Mouse (Mus musculus): Measurements from ENCODE around the gene Kpna3. TPM values are rescaled to one million over a fixed set of nuclear protein-coding genes. Genes with fewer than 3 reads are reported as not detected.
A peak's percentile ranks its signal among the peaks of the same experiment; 100 is the strongest.

Gene Kpna3
- polyA plus RNA-seq, 1 experiment from 2014 or later, result 80.7 TPM

DNA sequence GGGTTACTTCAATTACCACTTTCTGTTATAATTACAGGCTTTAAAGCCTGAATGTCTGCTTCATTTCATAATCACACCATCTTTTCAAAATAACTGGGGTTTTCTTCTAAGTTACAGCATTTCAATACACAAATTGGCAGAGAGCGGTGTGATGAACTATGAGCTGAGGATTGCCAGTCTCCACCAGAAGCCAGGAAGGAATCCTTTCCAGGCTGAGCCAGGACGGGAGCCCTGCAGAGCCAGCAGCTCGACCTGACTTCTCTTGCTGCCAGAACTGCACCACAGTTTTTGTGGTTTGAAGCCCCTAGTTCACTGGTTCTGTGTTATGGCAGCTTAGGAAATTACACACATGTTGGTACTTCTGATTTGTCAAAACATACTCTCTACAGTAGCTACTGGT is 75.0 kb downstream of the Kpna3 start:
- H3K36me3 ChIP-seq, result peaks cover 18% of the 10 kb centered on the region
- no peak overlapping the region for H3K9ac ChIP-seq
- H3K4me2 ChIP-seq (replicated peaks), result no peak overlapping the region
- WGBS, result 86% methylated on average over 3 of the region's 3 CpGs
- no peak overlapping the region for H3K27ac ChIP-seq
- no peak for ATAC-seq (ENCODE audit: low FRiP score)
- H3K27me3 ChIP-seq, result no peaks in the 10 kb centered on the region
- H3K4me3 ChIP-seq, result no peak overlapping the region
- peaks cover 5% of the 10 kb centered on the region; the same call in 1 of the 2 replicates for H3K4me1 ChIP-seq
- no peaks in the 10 kb centered on the region for H3K9me3 ChIP-seq (replicated peaks)

DNA sequence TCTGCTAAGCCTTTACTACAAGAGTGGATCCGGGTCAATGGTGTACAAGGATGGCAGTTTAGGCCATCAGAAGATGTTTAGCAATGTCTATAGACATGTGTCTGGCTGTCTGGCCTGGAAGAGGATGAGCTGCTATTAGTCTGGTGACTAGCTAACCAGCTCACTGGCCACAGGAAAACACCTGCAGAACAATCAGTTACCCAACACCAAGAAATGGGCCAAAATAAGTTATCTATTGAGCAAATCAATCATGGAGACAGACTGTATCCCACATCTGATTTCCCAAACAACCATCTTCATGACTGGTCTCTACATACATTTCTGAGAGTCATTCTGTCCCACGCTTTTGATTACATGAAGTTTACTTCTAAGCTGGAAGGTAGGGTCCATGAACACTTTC is 75.9 kb downstream of the Kpna3 start:
- no peaks in the 10 kb centered on the region for H3K9me3 ChIP-seq (replicated peaks)
- WGBS, result 95% methylated on average over 2 of the region's 2 CpGs
- ATAC-seq (ENCODE audit: low FRiP score), result no peak
- peaks cover 15% of the 10 kb centered on the region for H3K36me3 ChIP-seq
- H3K9ac ChIP-seq, result no peak overlapping the region
- H3K4me1 ChIP-seq, result peaks cover 5% of the 10 kb centered on the region; the same call in 1 of the 2 replicates
- no peak overlapping the region for H3K27ac ChIP-seq
- no peak overlapping the region for H3K4me3 ChIP-seq
- H3K27me3 ChIP-seq, result no peaks in the 10 kb centered on the region
- no peak overlapping the region for H3K4me2 ChIP-seq (replicated peaks)

DNA sequence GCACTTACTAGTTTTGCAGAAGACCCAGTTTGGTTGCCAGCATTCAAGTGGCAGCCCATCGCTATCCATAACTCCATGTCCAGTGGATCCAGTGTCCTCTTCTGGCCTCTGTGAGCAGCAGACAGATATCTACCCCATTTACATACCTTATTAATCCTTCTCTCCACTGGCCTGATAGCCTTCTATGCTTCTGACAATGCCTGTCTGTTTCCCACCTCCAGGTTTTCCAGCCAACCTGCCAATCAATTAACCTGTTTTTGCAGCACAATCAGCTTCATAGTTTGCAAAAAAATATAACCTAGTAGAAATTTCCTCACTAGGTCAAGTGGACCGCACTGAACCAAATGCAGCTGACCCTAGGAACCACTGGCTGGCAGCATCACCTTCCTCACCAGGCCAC is 77.4 kb downstream of the Kpna3 start:
- H3K27ac ChIP-seq, result no peak overlapping the region
- no peak overlapping the region for H3K4me2 ChIP-seq (replicated peaks)
- H3K36me3 ChIP-seq, result peaks cover 13% of the 10 kb centered on the region
- H3K4me3 ChIP-seq, result no peak overlapping the region
- no peaks in the 10 kb centered on the region for H3K9me3 ChIP-seq (replicated peaks)
- 100% methylated on average over 2 of the region's 2 CpGs for WGBS
- peaks cover 5% of the 10 kb centered on the region; the same call in 1 of the 2 replicates for H3K4me1 ChIP-seq
- H3K27me3 ChIP-seq, result no peaks in the 10 kb centered on the region
- no peak for ATAC-seq (ENCODE audit: low FRiP score)
- H3K9ac ChIP-seq, result no peak overlapping the region

DNA sequence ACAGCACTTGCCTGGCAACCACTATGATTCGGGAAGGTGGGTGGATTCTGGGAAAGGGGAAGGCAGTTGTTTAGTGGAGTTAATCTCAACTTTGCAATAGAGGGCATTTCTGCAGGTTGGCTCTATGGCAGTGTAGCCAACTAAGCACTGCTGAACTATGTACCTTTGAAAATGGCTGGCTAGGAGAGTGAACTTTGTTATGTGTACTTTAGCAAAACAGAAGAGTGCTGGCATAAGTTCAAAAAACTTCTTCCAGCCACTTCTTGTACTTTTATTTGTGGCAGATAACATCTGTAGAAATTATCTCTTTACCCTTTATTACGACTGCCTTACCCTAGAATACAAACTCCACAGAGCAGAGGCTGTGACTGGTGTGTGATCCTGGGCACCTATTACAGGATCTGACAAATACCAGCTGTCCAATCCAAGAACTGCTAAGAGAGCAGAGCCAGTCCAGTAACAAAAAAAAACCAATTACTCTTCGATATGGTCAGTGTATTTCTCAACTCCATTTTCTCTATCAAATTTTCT is 78.6 kb downstream of the Kpna3 start:
- Histone ChIP-seq H3K4me2 (replicated peaks) (peak overlapping the region; percentile 57), H3K9me3 (replicated peaks) (no peaks in the 10 kb centered on the region), H3K27me3 (no peaks in the 10 kb centered on the region), H3K27ac (peak overlapping the region; percentile 87), H3K4me3 (peak overlapping the region; percentile 63), H3K4me1 (peaks cover 5% of the 10 kb centered on the region; the same call in 1 of the 2 replicates), H3K36me3 (peaks cover 7% of the 10 kb centered on the region; the same call in 1 of the 2 replicates), H3K9ac (no peak overlapping the region; the same call in 1 of the 2 replicates)
- 64% methylated on average over 3 of the region's 3 CpGs for WGBS
- ATAC-seq (ENCODE audit: low FRiP score), result peak; percentile 26; the same call in 1 of the 2 replicates

DNA sequence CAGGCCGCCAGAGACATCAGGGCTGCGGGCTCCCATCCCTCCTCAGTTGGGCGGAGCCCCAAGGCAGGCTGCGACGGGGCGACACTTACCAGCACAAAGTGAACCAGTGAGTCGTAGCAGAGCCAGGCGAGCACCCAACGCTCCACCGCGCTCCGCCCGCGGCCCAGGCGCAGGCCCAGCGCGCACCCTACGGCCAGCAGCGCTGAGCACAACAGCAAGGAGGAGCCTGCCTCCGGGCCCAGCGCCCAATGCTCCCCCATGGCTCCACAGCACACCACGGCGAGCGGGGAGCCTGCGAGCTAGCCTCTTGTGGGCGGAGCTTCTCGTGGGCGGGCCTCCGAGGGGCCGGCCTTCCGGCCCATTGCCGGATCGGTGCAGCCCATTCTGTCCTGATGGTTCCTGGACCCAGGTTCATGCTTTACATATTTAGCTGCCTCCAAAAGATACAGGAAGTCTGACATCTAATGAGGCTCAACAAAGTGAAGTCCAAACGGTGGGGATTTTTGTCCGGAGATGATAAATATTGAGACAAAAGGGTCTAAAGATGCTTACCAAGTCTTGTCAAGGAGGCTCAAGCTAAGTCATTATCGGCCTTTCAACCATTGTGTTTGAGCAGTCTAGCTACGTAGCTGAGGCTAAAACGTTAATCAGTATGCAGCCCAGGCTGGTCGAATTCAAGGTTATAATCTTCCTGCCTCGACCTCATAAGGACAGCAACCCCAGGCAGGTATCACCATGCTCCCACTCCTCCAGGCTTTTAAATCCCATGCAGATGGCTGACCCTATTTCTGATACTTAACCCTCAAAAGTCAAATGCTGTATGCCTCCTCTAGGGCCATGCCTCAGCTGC is 79.3 kb downstream of the Kpna3 start, which contains the start of gene Ebpl:
Ebpl (minus strand) TSS at position 309 of the 850 bp plus-strand sequence.
- Histone ChIP-seq H3K4me1 (peaks cover 5% of the 10 kb centered on the region; the same call in 1 of the 2 replicates), H3K27ac (peak within 1 kb of the TSS; percentile 87), H3K4me3 (peak within 1 kb of the TSS; percentile 63), H3K27me3 (no peaks in the 10 kb centered on the region), H3K9ac (peak within 1 kb of the TSS; percentile 78), H3K36me3 (peaks cover 7% of the 10 kb centered on the region; the same call in 1 of the 2 replicates), H3K9me3 (replicated peaks) (no peaks in the 10 kb centered on the region), H3K4me2 (replicated peaks) (peak within 1 kb of the TSS; percentile 57)
- ATAC-seq (ENCODE audit: low FRiP score), result peak; percentile 95
- WGBS, result under 1% methylated on average over 40 of the region's 40 CpGs

DNA sequence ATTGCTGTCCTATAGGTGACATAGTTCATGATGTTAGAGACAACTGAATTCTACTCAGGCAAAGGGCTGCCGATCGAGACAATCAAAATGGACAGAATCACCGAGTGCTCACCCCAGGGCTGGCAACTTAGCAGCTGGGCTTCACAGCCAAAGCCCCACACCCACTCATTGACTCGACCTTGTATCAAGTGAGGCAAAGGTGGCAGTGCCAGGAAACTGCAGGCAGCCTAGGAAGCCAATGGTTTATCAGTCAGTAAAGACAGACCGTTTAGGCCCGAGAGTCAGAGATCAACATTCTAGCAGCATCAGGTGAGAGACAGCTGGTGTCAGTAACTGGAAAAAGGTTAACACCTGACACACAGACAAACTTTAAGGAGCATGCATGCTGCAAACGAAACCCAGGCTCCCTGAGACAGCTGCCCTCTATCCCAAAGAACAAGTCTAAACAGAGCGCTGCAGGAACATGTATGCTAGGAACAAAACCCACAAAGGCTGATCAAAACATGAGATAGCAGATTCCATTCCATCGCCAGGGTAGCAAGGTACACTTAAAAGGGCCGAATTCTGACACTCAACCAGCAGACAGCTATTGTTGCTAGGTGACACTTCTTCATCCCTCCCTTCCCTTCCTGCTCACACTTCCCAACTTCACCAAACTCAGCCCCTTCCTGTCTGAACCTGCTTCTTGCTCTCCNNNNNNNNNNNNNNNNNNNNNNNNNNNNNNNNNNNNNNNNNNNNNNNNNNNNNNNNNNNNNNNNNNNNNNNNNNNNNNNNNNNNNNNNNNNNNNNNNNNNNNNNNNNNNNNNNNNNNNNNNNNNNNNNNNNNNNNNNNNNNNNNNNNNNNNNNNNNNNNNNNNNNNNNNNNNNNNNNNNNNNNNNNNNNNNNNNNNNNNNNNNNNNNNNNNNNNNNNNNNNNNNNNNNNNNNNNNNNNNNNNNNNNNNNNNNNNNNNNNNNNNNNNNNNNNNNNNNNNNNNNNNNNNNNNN is 85.1 kb downstream of the Kpna3 start:
- 81% methylated on average over 10 of the region's 10 CpGs for WGBS
- ATAC-seq (ENCODE audit: low FRiP score), result no peak
- H3K9ac ChIP-seq, result no peak overlapping the region
- H3K4me1 ChIP-seq, result no peaks in the 10 kb centered on the region
- no peaks in the 10 kb centered on the region for H3K27me3 ChIP-seq
- no peak overlapping the region for H3K4me3 ChIP-seq
- H3K4me2 ChIP-seq (replicated peaks), result no peak overlapping the region
- no peaks in the 10 kb centered on the region for H3K9me3 ChIP-seq (replicated peaks)
- no peak overlapping the region for H3K27ac ChIP-seq
- peaks cover 3% of the 10 kb centered on the region; the same call in 1 of the 2 replicates for H3K36me3 ChIP-seq

DNA sequence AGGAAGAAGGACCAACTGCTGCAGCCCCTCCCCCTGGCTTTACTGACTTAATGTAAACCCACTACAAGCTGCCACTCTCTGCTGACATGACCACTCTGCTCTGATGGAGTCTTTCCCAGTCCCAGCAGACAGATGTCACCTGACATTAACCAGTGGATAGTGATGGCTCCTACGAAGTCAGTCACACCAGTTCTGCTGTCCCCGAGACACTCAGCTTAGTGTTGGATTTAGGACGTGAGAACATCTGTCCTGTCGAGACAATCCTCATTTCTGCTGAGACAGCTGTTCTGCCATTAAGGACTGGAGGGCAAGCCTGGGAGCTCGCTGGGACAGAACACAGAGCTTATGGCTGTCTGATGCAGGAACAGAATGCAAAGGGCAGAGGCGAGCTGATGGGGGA is 88.9 kb downstream of the Kpna3 start:
- H3K36me3 ChIP-seq, result peaks cover 3% of the 10 kb centered on the region; the same call in 1 of the 2 replicates
- 0 out of 2 replicates have a peak, but pooled peaks cover 2% of the 10 kb centered on the region for H3K4me1 ChIP-seq
- ATAC-seq (ENCODE audit: low FRiP score), result no peak
- WGBS, result 73% methylated on average over 6 of the region's 6 CpGs
- H3K9me3 ChIP-seq (replicated peaks), result no peaks in the 10 kb centered on the region
- no peak overlapping the region for H3K4me3 ChIP-seq
- no peak overlapping the region for H3K4me2 ChIP-seq (replicated peaks)
- no peaks in the 10 kb centered on the region for H3K27me3 ChIP-seq
- H3K27ac ChIP-seq, result no peak overlapping the region
- no peak overlapping the region for H3K9ac ChIP-seq

DNA sequence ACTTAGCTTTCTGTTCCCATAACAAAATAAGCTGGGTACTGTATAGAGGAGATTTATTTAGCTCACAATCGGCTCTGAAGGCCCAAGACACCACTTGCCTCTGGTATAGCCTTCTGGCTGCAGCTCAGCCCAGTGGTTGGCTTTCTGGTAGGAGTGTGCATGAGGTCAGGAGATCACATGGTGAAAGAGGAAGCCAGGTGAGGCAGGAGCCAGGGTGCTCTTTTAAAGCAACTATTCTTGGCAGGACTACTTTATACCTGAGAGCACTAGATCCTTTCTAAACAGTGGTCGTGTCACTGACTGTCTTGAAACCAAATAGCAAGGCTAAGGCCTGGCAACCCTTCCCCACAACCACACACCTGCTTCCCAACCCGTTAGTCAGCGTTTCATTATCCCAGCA is 89.8 kb downstream of the Kpna3 start:
- no peak for ATAC-seq (ENCODE audit: low FRiP score)
- H3K4me1 ChIP-seq, result 0 out of 2 replicates have a peak, but pooled peaks cover 2% of the 10 kb centered on the region
- H3K36me3 ChIP-seq, result peaks cover 3% of the 10 kb centered on the region; the same call in 1 of the 2 replicates
- H3K27ac ChIP-seq, result no peak overlapping the region
- no peak overlapping the region for H3K4me2 ChIP-seq (replicated peaks)
- H3K4me3 ChIP-seq, result no peak overlapping the region
- H3K9ac ChIP-seq, result no peak overlapping the region
- H3K9me3 ChIP-seq (replicated peaks), result no peaks in the 10 kb centered on the region
- 86% methylated on average over 4 of the region's 4 CpGs for WGBS
- H3K27me3 ChIP-seq, result no peaks in the 10 kb centered on the region

DNA sequence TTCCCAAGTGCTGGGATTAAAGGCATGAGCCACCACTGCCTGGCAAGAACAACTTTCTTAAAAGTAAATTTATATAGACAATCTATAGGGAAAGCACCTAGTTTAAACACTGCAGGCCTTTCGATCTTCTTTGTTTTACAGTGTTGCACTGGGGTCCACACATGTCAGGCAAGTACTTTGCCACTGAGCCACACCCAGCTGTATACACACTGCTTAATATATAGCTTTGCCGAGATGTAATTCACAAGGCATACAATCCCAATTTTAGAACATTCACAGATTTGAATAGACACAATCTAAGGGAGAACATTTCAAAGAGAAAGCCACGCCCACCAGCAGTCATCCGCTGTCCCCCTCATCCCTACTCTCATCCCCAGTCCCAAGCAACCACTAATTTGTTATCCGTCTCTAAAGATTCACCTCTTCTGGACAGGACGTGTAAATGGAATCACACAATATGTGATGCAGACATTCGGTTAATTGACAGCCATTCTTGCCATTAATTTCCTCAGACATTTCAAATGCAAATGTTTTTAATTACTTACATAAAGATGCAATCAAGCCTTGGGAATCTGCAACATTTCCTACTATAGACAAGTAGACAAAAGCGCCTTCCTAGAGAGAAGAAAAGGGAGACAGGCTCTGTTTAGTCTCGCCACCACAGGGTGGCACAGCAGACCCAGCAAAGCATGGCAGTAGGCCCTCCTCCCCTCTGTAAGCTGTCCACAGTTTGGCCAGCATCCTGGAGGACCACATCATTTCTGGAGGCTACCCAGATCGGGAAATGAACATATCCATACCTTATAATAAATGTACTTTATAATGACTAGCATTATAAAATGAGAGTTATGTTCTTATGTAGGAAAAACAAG is 92.6 kb downstream of the Kpna3 start:
- 0 out of 2 replicates have a peak, but pooled peaks have one; percentile 60 for ATAC-seq (ENCODE audit: low FRiP score)
- WGBS, result 59% methylated on average over 10 of the region's 10 CpGs
- Histone ChIP-seq H3K4me1 (0 out of 2 replicates have a peak, but pooled peaks cover 2% of the 10 kb centered on the region), H3K9me3 (replicated peaks) (no peaks in the 10 kb centered on the region), H3K27me3 (no peaks in the 10 kb centered on the region), H3K4me3 (no peak overlapping the region), H3K4me2 (replicated peaks) (no peak overlapping the region), H3K9ac (no peak overlapping the region), H3K27ac (no peak overlapping the region), H3K36me3 (no peaks in the 10 kb centered on the region)

DNA sequence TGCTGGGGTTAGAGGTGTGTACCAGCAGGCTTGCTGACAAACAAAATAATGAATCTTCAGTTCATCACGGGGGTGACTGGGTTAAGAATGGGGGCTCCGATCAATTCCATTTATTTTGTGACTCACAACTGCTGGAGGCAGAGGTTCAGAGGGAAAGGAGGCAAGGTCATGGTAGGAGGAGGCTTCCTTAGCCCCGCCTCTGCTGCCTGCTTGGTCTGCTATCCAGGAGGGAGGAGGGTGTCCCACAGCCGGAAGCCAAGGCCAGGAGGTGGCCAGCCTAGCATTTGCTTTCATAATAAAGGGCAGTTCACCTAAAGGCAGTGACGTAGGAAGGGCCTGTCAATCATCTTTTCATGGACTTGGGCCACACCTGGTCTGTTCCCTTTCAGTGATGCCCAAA is 95.1 kb downstream of the Kpna3 start:
- 0 out of 2 replicates have a peak, but pooled peaks cover 2% of the 10 kb centered on the region for H3K4me1 ChIP-seq
- no peak overlapping the region for H3K4me3 ChIP-seq
- H3K4me2 ChIP-seq (replicated peaks), result no peak overlapping the region
- no peaks in the 10 kb centered on the region for H3K36me3 ChIP-seq
- no peaks in the 10 kb centered on the region for H3K27me3 ChIP-seq
- no peak overlapping the region for H3K9ac ChIP-seq
- WGBS, result 80% methylated on average over 5 of the region's 5 CpGs
- H3K27ac ChIP-seq, result no peak overlapping the region
- H3K9me3 ChIP-seq (replicated peaks), result no peaks in the 10 kb centered on the region
- no peak for ATAC-seq (ENCODE audit: low FRiP score)

DNA sequence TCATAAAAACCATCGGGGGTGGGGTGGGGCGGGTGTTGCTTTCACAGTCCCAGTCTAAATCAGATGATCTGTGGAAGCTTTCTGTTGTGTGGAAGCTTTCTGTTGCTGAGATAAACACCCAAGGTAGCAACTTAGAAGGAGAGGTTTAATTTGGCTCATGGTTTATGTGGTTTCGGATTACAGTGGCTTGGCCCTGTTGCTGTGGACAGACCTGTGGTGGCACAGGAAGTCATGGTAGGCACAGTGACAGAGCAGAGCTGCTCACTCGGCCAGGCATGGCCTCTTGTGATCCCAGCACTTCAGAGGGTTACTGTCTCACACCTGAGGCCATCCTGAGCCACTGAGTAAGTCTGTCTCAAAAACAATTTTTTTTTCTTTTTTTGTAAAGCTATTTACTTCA is 100.3 kb downstream of the Kpna3 start:
- no peak overlapping the region for H3K4me2 ChIP-seq (replicated peaks)
- no peaks in the 10 kb centered on the region for H3K27me3 ChIP-seq
- no peak for ATAC-seq (ENCODE audit: low FRiP score)
- no peak overlapping the region for H3K4me3 ChIP-seq
- no peaks in the 10 kb centered on the region for H3K36me3 ChIP-seq
- no peak overlapping the region for H3K27ac ChIP-seq
- no peaks in the 10 kb centered on the region for H3K4me1 ChIP-seq
- H3K9ac ChIP-seq, result no peak overlapping the region
- no peaks in the 10 kb centered on the region for H3K9me3 ChIP-seq (replicated peaks)
- 80% methylated on average over 4 of the region's 4 CpGs for WGBS

Measured in hindbrain, embryonic 12.5 days (tissue).